In genomic region chr4:120951428-120951973, GRCm38 (mm10) we compare ENCODE assay signal across 8 mouse cellular contexts. TPM values are rescaled to one million over a fixed set of nuclear protein-coding genes. Genes with fewer than 3 reads are reported as not detected.
DNase-seq lines count a peak whose midpoint lies in the region; ATAC-seq and TF ChIP-seq lines count a peak whose summit lies in the region.

Gene Zfp69, minus strand, starts transcription at chr4:120951699.

- H3K4me3 ChIP-seq in MEL (ENCODE audit: control insufficient read depth in 1 of 2, insufficient read depth in 1 of 2, low read depth in 2 of 2, low read length in 2 of 2), result peak within 1 kb of the TSS; percentile 85 to 89
- peak within 1 kb of the TSS; percentile 75 for H3K4me3 ChIP-seq in forebrain, embryonic 15.5 days
- peak within 1 kb of the TSS; percentile 61 for H3K4me3 ChIP-seq in layer of hippocampus, adult 2 months
- peak within 1 kb of the TSS; percentile 82 for H3K4me3 ChIP-seq in lung, embryonic 15.5 days
- H3K4me3 ChIP-seq in olfactory bulb, adult 2 months (ENCODE audit: insufficient read depth, low read depth, low read length), result peak within 1 kb of the TSS; percentile 88

- H3K9ac ChIP-seq in MEL (ENCODE audit: control insufficient read depth, low read depth, low read length, poor library complexity, severe bottlenecking), result peak within 1 kb of the TSS; percentile 81
- peak within 1 kb of the TSS; percentile 72 for H3K9ac ChIP-seq in forebrain, embryonic 15.5 days (replicated peaks)
- H3K9ac ChIP-seq in lung, embryonic 15.5 days, result peak within 1 kb of the TSS; percentile 83

- peaks cover 4 to 15% of the 10 kb centered on the region in 2 experiments for H3K4me1 ChIP-seq in MEL (ENCODE audit: control insufficient read depth in 1 of 2, insufficient read depth in 2 of 2, low read length in 2 of 2)
- H3K4me1 ChIP-seq in forebrain, embryonic 15.5 days, result peaks cover 12% of the 10 kb centered on the region
- peaks cover 6% of the 10 kb centered on the region; the same call in 1 of the 2 replicates for H3K4me1 ChIP-seq in lung, embryonic 15.5 days
- no peaks in the 10 kb centered on the region for H3K4me1 ChIP-seq in olfactory bulb, adult 2 months (ENCODE audit: control insufficient read depth, insufficient read depth, low read length)

- DNase-seq in MEL (ENCODE audit: low read depth, low spot score), result peak; percentile 91
- DNase-seq in cerebellum, adult 11-12 months, result peak; percentile 88
- DNase-seq in heart, postnatal 25 days (ENCODE audit: low spot score), result peak; percentile 82
- peak; percentile 84 to 87 for DNase-seq in layer of hippocampus, adult 2 months (ENCODE audit: low spot score in 2 of 2)
- DNase-seq in thymus, adult 18-20 months, result peak; percentile 85 to 86

- TF ChIP-seq POLR2A in MEL (IDR thresholded peaks at IDR 0.05; ENCODE audit: control insufficient read depth in 1 of 2, insufficient read depth in 1 of 2, low read depth in 1 of 2, low read length in 2 of 2, poor library complexity in 1 of 2), result peak; percentile 80 to 82; a peak in 2 of 4 replicates
- TF ChIP-seq POLR2A in olfactory bulb, adult 2 months (IDR thresholded peaks at IDR 0.05; ENCODE audit: insufficient read depth, low read depth, low read length), result peak; percentile 96

- H3K79me2 ChIP-seq in MEL (ENCODE audit: control insufficient read depth, insufficient read depth, low read length, poor library complexity), result no peaks in the 10 kb centered on the region; the same call in 1 of the 2 replicates

- no peak for TF ChIP-seq EP300 in MEL (IDR thresholded peaks at IDR 0.05; ENCODE audit: low read depth in 1 of 2, low read length in 2 of 2)

- H3K36me3 ChIP-seq in MEL (ENCODE audit: control insufficient read depth in 1 of 2, insufficient read depth in 2 of 2, low read length in 2 of 2), result peaks cover 0 to 7% of the 10 kb centered on the region in 2 experiments; a peak in 2 of 4 replicates
- no peaks in the 10 kb centered on the region for H3K36me3 ChIP-seq in forebrain, embryonic 15.5 days
- peaks cover 3% of the 10 kb centered on the region; the same call in 1 of the 2 replicates for H3K36me3 ChIP-seq in lung, embryonic 15.5 days

- no peaks in the 10 kb centered on the region for H3K27me3 ChIP-seq in MEL (ENCODE audit: control insufficient read depth in 1 of 2, insufficient read depth in 2 of 2, low read length in 2 of 2)
- H3K27me3 ChIP-seq in forebrain, embryonic 15.5 days, result no peaks in the 10 kb centered on the region
- no peaks in the 10 kb centered on the region for H3K27me3 ChIP-seq in lung, embryonic 15.5 days

- WGBS in forebrain, embryonic 15.5 days, result 1% methylated on average over 60 of the region's 60 CpGs
- under 1% methylated on average over 54 of the region's 60 CpGs for WGBS in lung, embryonic 15.5 days
- WGBS in olfactory bulb, adult 2 months, result under 1% methylated on average over 60 of the region's 60 CpGs

- no peak for TF ChIP-seq RAD21 in MEL (IDR thresholded peaks at IDR 0.05; ENCODE audit: low read depth, low read length)

- peak within 1 kb of the TSS; percentile 68 for H3K4me2 ChIP-seq in forebrain, embryonic 15.5 days (replicated peaks)
- peak within 1 kb of the TSS; percentile 80 for H3K4me2 ChIP-seq in lung, embryonic 15.5 days

- intact Hi-C loops in heart, postnatal 25 days (cut with DNase I), result no loop called here

- ATAC-seq in forebrain, embryonic 15.5 days (replicated peaks), result peak; percentile 98
- ATAC-seq in lung, embryonic 15.5 days (ENCODE audit: borderline replicate concordance, extremely low read depth, low FRiP score, low TSS enrichment), result peak; percentile 98

- H3K9me3 ChIP-seq in MEL (replicated peaks; ENCODE audit: insufficient read depth, low read length), result no peaks in the 10 kb centered on the region
- no peaks in the 10 kb centered on the region for H3K9me3 ChIP-seq in forebrain, embryonic 15.5 days
- H3K9me3 ChIP-seq in lung, embryonic 15.5 days, result no peaks in the 10 kb centered on the region

- TF ChIP-seq CTCF in MEL (IDR thresholded peaks at IDR 0.05 in 2 of 3, conservative IDR thresholded peaks at IDR 0.05 in 1 of 3; ENCODE audit: control insufficient read depth in 1 of 3, insufficient read depth in 1 of 3, low read depth in 2 of 3, low read length in 3 of 3, poor library complexity in 1 of 3, severe bottlenecking in 1 of 3), result no peak
- no peak for TF ChIP-seq CTCF in layer of hippocampus, adult 2 months (conservative IDR thresholded peaks at IDR 0.05)
- TF ChIP-seq CTCF in olfactory bulb, adult 2 months (IDR thresholded peaks at IDR 0.05; ENCODE audit: insufficient read depth, low read depth, low read length), result no peak

- peak within 1 kb of the TSS; percentile 96 for H3K27ac ChIP-seq in MEL (ENCODE audit: control insufficient read depth, low read depth, low read length)
- H3K27ac ChIP-seq in forebrain, embryonic 15.5 days (replicated peaks), result peak within 1 kb of the TSS; percentile 78
- H3K27ac ChIP-seq in layer of hippocampus, adult 2 months, result peak within 1 kb of the TSS; percentile 93
- H3K27ac ChIP-seq in lung, embryonic 15.5 days, result peak within 1 kb of the TSS; percentile 85
- peak within 1 kb of the TSS; percentile 87 for H3K27ac ChIP-seq in olfactory bulb, adult 2 months (ENCODE audit: insufficient read depth, low read depth, low read length)

TF ChIP-seq in MEL, 35 proteins besides CTCF, POLR2A, EP300 and RAD21:
- TF ChIP-seq JUND (IDR thresholded peaks at IDR 0.05; ENCODE audit: low read depth, low read length) (no peak), ELF1 (IDR thresholded peaks at IDR 0.05; ENCODE audit: low read depth, low read length) (peak; percentile 97), ZMIZ1 (IDR thresholded peaks at IDR 0.05; ENCODE audit: low read depth, low read length) (peak; percentile 87), NRF1 (IDR thresholded peaks at IDR 0.05; ENCODE audit: insufficient read depth, low read depth, low read length, poor library complexity, severe bottlenecking) (peak; percentile 41; the same call in 1 of the 2 replicates), POLR2AphosphoS2 (IDR thresholded peaks at IDR 0.05; ENCODE audit: low read length) (peak; percentile 74), MAZ (IDR thresholded peaks at IDR 0.05; ENCODE audit: low read depth, low read length) (peak; percentile 84; the same call in 1 of the 2 replicates), E2F4 (IDR thresholded peaks at IDR 0.05; ENCODE audit: borderline replicate concordance, low read depth, low read length) (no peak), UBTF (IDR thresholded peaks at IDR 0.05; ENCODE audit: borderline replicate concordance, insufficient read depth, low read depth, low read length) (0 out of 2 replicates have a peak, but pooled peaks have one; percentile 61), NELFE (IDR thresholded peaks at IDR 0.05; ENCODE audit: low read depth, low read length) (peak; percentile 93), POLR2AphosphoS5 (IDR thresholded peaks at IDR 0.05; ENCODE audit: borderline replicate concordance, low read depth, low read length) (no peak), CHD1 (IDR thresholded peaks at IDR 0.05; ENCODE audit: low read depth, low read length) (peak; percentile 71; the same call in 1 of the 2 replicates), MYB (IDR thresholded peaks at IDR 0.05; ENCODE audit: low read depth, low read length) (no peak), MYC (IDR thresholded peaks at IDR 0.05; ENCODE audit: low read depth, low read length) (no peak), TCF12 (IDR thresholded peaks at IDR 0.05; ENCODE audit: low read depth, low read length) (peak; percentile 55), HCFC1 (IDR thresholded peaks at IDR 0.05; ENCODE audit: low read depth, low read length) (peak; percentile 70; the same call in 1 of the 2 replicates), MEF2A (IDR thresholded peaks at IDR 0.05; ENCODE audit: extremely low read depth, insufficient replicate concordance, low read depth, low read length, poor library complexity, severe bottlenecking) (no peak), RCOR1 (IDR thresholded peaks at IDR 0.05; ENCODE audit: low read depth, low read length) (no peak), SIN3A (IDR thresholded peaks at IDR 0.05; ENCODE audit: low read length) (peak; percentile 74; the same call in 1 of the 2 replicates), MXI1 (IDR thresholded peaks at IDR 0.05; ENCODE audit: low read depth, low read length) (peak; percentile 68; the same call in 1 of the 2 replicates), USF1 (IDR thresholded peaks at IDR 0.05; ENCODE audit: low read depth, low read length) (no peak), KAT2A (conservative IDR thresholded peaks at IDR 0.05; ENCODE audit: low read depth, low read length) (no peak), MAX (IDR thresholded peaks at IDR 0.05; ENCODE audit: low read length) (peak; percentile 55)

RNA-seq across cellular contexts. Expression of gene Zfp69, which starts in this region (rescaled TPM):
- 1.8 and 2.0 TPM in 2 replicates for total RNA-seq in MEL (2012; rRNA removed)
- 1 to 10 TPM in 1 of 2 experiments, not detected in 1; 4.3 TPM for polyA plus RNA-seq in MEL (2012; ENCODE audit: insufficient read depth in 1 of 2, insufficient read length in 2 of 2, low read depth in 1 of 2, low replicate concordance in 2 of 2, missing spikeins in 1 of 2)
- polyA plus RNA-seq in forebrain, embryonic 15.5 days (2015; fragmentation: Nextera tagmentation; extraction: Ambion mirVana), result 6.6 and 7.3 TPM in 2 replicates
- total RNA-seq in heart, postnatal 25 days (2021), result 1 to 10 TPM in 1 of 2 experiments, under 1 TPM in 1; 0.95 to 1.2 TPM
- total RNA-seq in layer of hippocampus, adult 2 months (2021), result 1 to 10 TPM; 1.5 to 1.7 TPM
- polyA plus RNA-seq in lung, embryonic 15.5 days (2015; fragmentation: Nextera tagmentation; extraction: Ambion mirVana), result 9.0 and 10.0 TPM in 2 replicates
- not detected in 2 replicates for polyA plus RNA-seq in olfactory bulb, adult 2 months (2012; ENCODE audit: insufficient read depth, insufficient read length, low replicate concordance, missing spikeins)

Comparison
In these comparisons a context has a peak if more than half of its experiments do, and no peak if none do; other contexts are left out.
1. Peak in every context shown above with its lines: DNase-seq, ATAC-seq, H3K4me3 ChIP-seq and H3K27ac ChIP-seq.